Mouse (Mus musculus) neural tube, embryonic 14.5 days (tissue): ENCODE data around the gene Traf5. TPM values are rescaled to one million over a fixed set of nuclear protein-coding genes. Genes with fewer than 3 reads are reported as not detected.

ENCODE experiments used
- ATAC-seq: fragments of 200-750 bp; cut with Nextera tagmentation; 2 replicates; pipeline ENCODE4 v1.8.0; 2017; ENCODE audit warnings: low read depth, mild to moderate bottlenecking, moderate TSS enrichment, moderate library complexity
- H3K27ac ChIP-seq: fragments of 300-500 bp; sonication (generic); 2 replicates; pipeline ENCODE4 v1.5.1; 2014; ENCODE audit warnings: low read depth, mild to moderate bottlenecking, control low read depth, low read length, moderate library complexity, mixed read lengths
- H3K27me3 ChIP-seq: fragments of 300-500 bp; sonication (generic); 2 replicates; pipeline ENCODE4 v1.6.1; 2014; ENCODE audit warnings: low read length; ENCODE audit not compliant: control insufficient read depth, insufficient read depth
- H3K36me3 ChIP-seq: fragments of 300-500 bp; sonication (generic); 2 replicates; pipeline ENCODE4 v1.6.1; 2014; ENCODE audit warnings: low read length, mixed read lengths; ENCODE audit not compliant: control insufficient read depth, insufficient read depth
- H3K4me1 ChIP-seq: fragments of 300-500 bp; sonication (generic); 2 replicates; pipeline ENCODE4 v1.6.1; 2014; ENCODE audit warnings: low read length; ENCODE audit not compliant: control insufficient read depth, insufficient read depth
- H3K4me2 ChIP-seq: fragments of 300-500 bp; sonication (generic); 2 replicates; pipeline ENCODE4 v1.6.1; 2014; ENCODE audit warnings: mild to moderate bottlenecking, low read depth, low read length, control low read depth
- H3K4me3 ChIP-seq: fragments of 300-500 bp; sonication (generic); 2 replicates; pipeline ENCODE4 v1.5.1; 2014; ENCODE audit warnings: low read depth, low read length, control low read depth, mixed read lengths
- H3K9ac ChIP-seq: fragments of 300-500 bp; sonication (generic); replicated peaks from 2 replicates; pipeline ENCODE4 v1.6.1; 2014; ENCODE audit warnings: low read depth, mild to moderate bottlenecking, control low read depth, low read length, mixed read lengths
- H3K9me3 ChIP-seq: fragments of 300-500 bp; sonication (generic); 2 replicates; pipeline ENCODE4 v1.6.1; 2016; ENCODE audit warnings: low read length; ENCODE audit not compliant: control insufficient read depth
- WGBS: fragments of 180-500 bp; shearing (Covaris S2); extraction: QIAGEN DNeasy Blood & Tissue Kit; methylation state at CpG from one replicate; pipeline ENCODE4 v1.1.7; 2014; 5-methylcytosine and 5-hydroxymethylcytosine counted together
- polyA plus RNA-seq: library from polyadenylated mRNA; unstranded; fragments of >200 nt; fragmentation: Nextera tagmentation; extraction: Ambion mirVana; gene quantifications from 2 replicates; pipeline ENCODE4 v1.2.1, GENCODE M21; 2014

Traf5 gene
- polyA plus RNA-seq, 1 experiment from 2014 or later = 2.3 TPM

- no peaks in the 10 kb centered on the region for H3K4me1 ChIP-seq
- WGBS = 96% methylated on average over 6 of the region's 6 CpGs
- H3K27ac ChIP-seq = no peak overlapping the region
- no peak overlapping the region for H3K4me3 ChIP-seq
- H3K9me3 ChIP-seq = no peaks in the 10 kb centered on the region
- no peak overlapping the region for H3K9ac ChIP-seq
- no peaks in the 10 kb centered on the region for H3K27me3 ChIP-seq
- no peak overlapping the region for H3K4me2 ChIP-seq
- H3K36me3 ChIP-seq = peaks cover 48% of the 10 kb centered on the region
- ATAC-seq = no peak
Observed at GRCm38 (mm10) chr1:192116262-192116661, 23.9 kb upstream of the Traf5 start.

GRCm38 (mm10) chr1:192115378-192115777 is 23.0 kb upstream of the Traf5 start:
- H3K9me3 ChIP-seq = no peaks in the 10 kb centered on the region
- H3K9ac ChIP-seq = no peak overlapping the region
- H3K4me1 ChIP-seq = no peaks in the 10 kb centered on the region
- 92% methylated on average over 1 of the region's 1 CpGs for WGBS
- no peaks in the 10 kb centered on the region for H3K27me3 ChIP-seq
- ATAC-seq = no peak
- H3K36me3 ChIP-seq = peaks cover 46% of the 10 kb centered on the region
- H3K27ac ChIP-seq = no peak overlapping the region
- H3K4me2 ChIP-seq = no peak overlapping the region
- no peak overlapping the region for H3K4me3 ChIP-seq

GRCm38 (mm10) chr1:192109169-192109568 is 16.8 kb upstream of the Traf5 start:
- Histone ChIP-seq H3K9me3 (no peaks in the 10 kb centered on the region), H3K27me3 (no peaks in the 10 kb centered on the region), H3K36me3 (peaks cover 23% of the 10 kb centered on the region)

GRCm38 (mm10) chr1:192107352-192107751 is 15.0 kb upstream of the Traf5 start:
- Histone ChIP-seq H3K27ac (no peak overlapping the region), H3K4me1 (no peaks in the 10 kb centered on the region), H3K4me2 (no peak overlapping the region), H3K9me3 (no peaks in the 10 kb centered on the region), H3K9ac (no peak overlapping the region), H3K36me3 (peaks cover 23% of the 10 kb centered on the region), H3K27me3 (no peaks in the 10 kb centered on the region), H3K4me3 (no peak overlapping the region)
- no peak for ATAC-seq
- WGBS = 12% methylated on average over 2 of the region's 2 CpGs

More at GRCm38 (mm10) chr1:192109169-192109568, 16.8 kb upstream of the Traf5 start:
- Histone ChIP-seq H3K9ac (no peak overlapping the region), H3K4me1 (no peaks in the 10 kb centered on the region), H3K4me2 (no peak overlapping the region), H3K4me3 (no peak overlapping the region), H3K27ac (no peak overlapping the region)
- no peak for ATAC-seq
- 65% methylated on average over 6 of the region's 6 CpGs for WGBS

DNA sequence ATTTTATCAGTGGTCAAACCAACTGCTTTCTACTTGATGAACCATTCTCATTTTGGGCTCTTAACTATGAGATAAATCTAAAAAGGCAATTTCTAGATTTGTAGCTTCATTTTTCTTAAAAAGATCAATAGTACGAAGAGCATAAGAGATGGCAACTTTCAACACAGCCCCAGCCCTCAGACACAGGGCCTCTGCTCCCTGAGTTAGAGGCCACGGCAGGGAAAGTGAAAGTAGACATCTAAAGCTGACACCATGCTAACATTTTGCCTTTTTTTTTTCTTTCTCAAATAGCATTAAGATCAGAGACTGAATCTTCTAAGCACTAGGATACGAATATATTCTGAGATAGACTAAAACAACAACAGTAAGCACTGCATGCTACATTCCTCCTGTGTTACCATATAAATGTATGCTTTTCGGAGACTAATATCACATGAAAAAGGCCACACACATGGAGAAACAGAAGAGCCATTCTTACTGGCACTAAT is 13.6 kb upstream of the Traf5 start:
- no peak overlapping the region for H3K4me3 ChIP-seq

GRCm38 (mm10) chr1:192104021-192104420 is 11.7 kb upstream of the Traf5 start:
- peaks cover 19% of the 10 kb centered on the region for H3K36me3 ChIP-seq
- 96% methylated on average over 9 of the region's 9 CpGs for WGBS
- no peak overlapping the region for H3K4me2 ChIP-seq
- H3K9me3 ChIP-seq = no peaks in the 10 kb centered on the region
- no peak overlapping the region for H3K9ac ChIP-seq
- no peak for ATAC-seq
- H3K27ac ChIP-seq = no peak overlapping the region
- no peaks in the 10 kb centered on the region for H3K27me3 ChIP-seq
- no peak overlapping the region for H3K4me3 ChIP-seq
- no peaks in the 10 kb centered on the region for H3K4me1 ChIP-seq

More for the DNA sequence above, 13.6 kb upstream of the Traf5 start:
- no peaks in the 10 kb centered on the region for H3K4me1 ChIP-seq
- WGBS = 91% methylated on average over 4 of the region's 4 CpGs
- H3K27ac ChIP-seq = no peak overlapping the region
- peaks cover 20% of the 10 kb centered on the region for H3K36me3 ChIP-seq
- no peaks in the 10 kb centered on the region for H3K27me3 ChIP-seq
- no peak overlapping the region for H3K4me2 ChIP-seq
- ATAC-seq = no peak
- H3K9ac ChIP-seq = no peak overlapping the region
- H3K9me3 ChIP-seq = no peaks in the 10 kb centered on the region

DNA sequence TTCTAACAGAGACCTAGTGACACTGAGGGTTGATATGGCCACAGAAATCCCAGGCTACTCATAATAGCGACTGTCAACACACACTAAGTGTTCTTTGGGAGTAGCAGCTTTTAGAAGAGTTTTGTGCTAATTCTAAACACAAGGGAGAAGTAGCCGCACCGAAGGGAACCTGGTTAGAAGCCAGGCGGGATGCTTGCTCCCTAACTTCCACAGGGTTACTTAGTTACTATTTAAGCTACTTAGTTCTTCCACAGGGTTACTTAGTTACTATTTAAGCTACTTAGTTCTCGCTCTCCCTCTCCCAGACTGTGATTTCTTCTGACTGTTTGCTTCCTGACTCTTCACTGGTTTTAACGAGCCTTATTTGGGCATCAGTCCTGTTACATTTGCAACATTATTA is 10.8 kb upstream of the Traf5 start:
- no peaks in the 10 kb centered on the region for H3K27me3 ChIP-seq
- H3K9me3 ChIP-seq = no peaks in the 10 kb centered on the region
- no peak overlapping the region for H3K27ac ChIP-seq
- 88% methylated on average over 6 of the region's 6 CpGs for WGBS
- no peak overlapping the region for H3K4me2 ChIP-seq
- H3K36me3 ChIP-seq = peaks cover 18% of the 10 kb centered on the region
- no peak for ATAC-seq
- H3K9ac ChIP-seq = no peak overlapping the region
- H3K4me1 ChIP-seq = no peaks in the 10 kb centered on the region
- no peak overlapping the region for H3K4me3 ChIP-seq

GRCm38 (mm10) chr1:192101359-192101758 is 9.0 kb upstream of the Traf5 start:
- Histone ChIP-seq H3K4me1 (no peaks in the 10 kb centered on the region), H3K27ac (no peak overlapping the region), H3K9me3 (no peaks in the 10 kb centered on the region), H3K4me3 (no peak overlapping the region), H3K4me2 (no peak overlapping the region), H3K36me3 (peaks cover 18% of the 10 kb centered on the region), H3K9ac (no peak overlapping the region), H3K27me3 (no peaks in the 10 kb centered on the region)
- ATAC-seq = no peak
- WGBS = 88% methylated on average over 8 of the region's 8 CpGs

DNA sequence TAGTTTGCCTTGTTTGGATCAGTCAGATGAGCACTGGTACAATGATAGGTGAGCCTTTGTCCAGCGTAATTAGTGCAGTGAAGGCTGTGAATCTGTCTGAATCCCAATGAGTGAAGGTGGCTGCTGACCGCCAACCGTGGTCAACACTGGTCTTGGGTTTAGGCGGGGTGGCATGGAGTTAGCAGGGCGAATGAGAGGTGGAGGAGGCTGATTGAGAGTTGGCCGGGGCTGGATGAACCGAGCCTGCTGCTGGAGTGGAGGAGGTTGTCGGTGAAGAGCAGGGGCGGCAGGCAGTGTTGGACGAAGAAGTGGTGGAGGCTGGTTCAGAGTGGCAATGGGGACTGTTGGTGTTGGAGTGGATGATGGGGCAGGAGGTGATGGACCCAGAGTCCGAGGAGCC is 8.4 kb upstream of the Traf5 start:
- Histone ChIP-seq H3K27me3 (no peaks in the 10 kb centered on the region), H3K9ac (no peak overlapping the region), H3K9me3 (no peaks in the 10 kb centered on the region), H3K36me3 (peaks cover 18% of the 10 kb centered on the region), H3K27ac (no peak overlapping the region), H3K4me1 (no peaks in the 10 kb centered on the region), H3K4me3 (no peak overlapping the region), H3K4me2 (no peak overlapping the region)
- 90% methylated on average over 11 of the region's 11 CpGs for WGBS
- ATAC-seq = no peak
